Comparison of ENCODE assay signal across 17 mouse cellular contexts in the genomic region with DNA sequence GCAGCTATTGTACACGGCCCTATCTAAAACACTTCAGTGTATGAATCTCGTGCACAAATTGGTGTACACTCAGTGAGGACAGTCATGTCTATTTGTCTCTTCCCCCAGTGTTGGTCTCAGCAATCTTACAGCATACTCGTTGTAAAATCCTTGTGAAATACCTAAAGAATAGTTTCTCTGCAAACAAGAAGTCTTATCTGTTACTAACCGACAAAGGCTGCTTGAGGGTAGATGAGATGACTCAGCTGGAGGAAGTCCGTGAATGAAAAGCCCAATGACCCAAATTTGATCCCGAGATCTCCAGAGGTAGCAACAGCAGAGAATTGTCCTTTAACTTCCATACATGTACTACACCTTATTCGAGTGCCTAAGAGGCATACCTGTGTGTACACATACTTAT.
"Had no signal": no experiment of that assay in that cellular context is flagged by ENCODE, and none has a peak within 500 bp of the region (broad histone marks: within the 10 kb centered on the region; RNA-seq: fewer than 3 reads in every experiment).

No protein-coding gene starts in this region.

- H3K36me3 ChIP-seq: kidney, embryonic 15.5 days; liver, embryonic 13.5 days; neural tube, embryonic 13.5 days had no signal

- H3K9ac ChIP-seq: kidney, embryonic 15.5 days; liver, embryonic 13.5 days; neural tube, embryonic 13.5 days had no signal

- H3K27me3 ChIP-seq: kidney, embryonic 15.5 days; liver, embryonic 13.5 days; megakaryocyte, embryonic 14.5 days; neural tube, embryonic 13.5 days had no signal

- H3K27ac ChIP-seq: kidney, embryonic 15.5 days; left cerebral cortex, adult 2 months; liver, embryonic 13.5 days; neural tube, embryonic 13.5 days had no signal

- DNase-seq: kidney, adult 11 months; kidney, adult 8-10 months; kidney, postnatal 10 days; kidney, postnatal 36 days; layer of hippocampus, postnatal 36 days; liver, embryonic 13.5 days; lung, adult 2 months; lung, postnatal 14 days; lung, postnatal 4 days; midbrain, embryonic 14.5 days; thymus, postnatal 25 days had no signal

- H3K4me2 ChIP-seq: kidney, embryonic 15.5 days; liver, embryonic 13.5 days; midbrain, embryonic 11.5 days; neural tube, embryonic 13.5 days had no signal

- H3K4me1 ChIP-seq: kidney, embryonic 15.5 days; liver, embryonic 13.5 days; megakaryocyte, embryonic 14.5 days; neural tube, embryonic 13.5 days had no signal

- H3K9me3 ChIP-seq: kidney, embryonic 15.5 days; liver, embryonic 13.5 days; megakaryocyte, embryonic 14.5 days; neural tube, embryonic 13.5 days had no signal

- H3K4me3 ChIP-seq: kidney, embryonic 15.5 days; left cerebral cortex, adult 2 months; liver, embryonic 13.5 days; megakaryocyte, embryonic 14.5 days; myocyte; neural tube, embryonic 13.5 days had no signal
